Mouse (Mus musculus): ENCODE data around the gene Ldlrad3. TPM values are rescaled to one million over a fixed set of nuclear protein-coding genes. Genes with fewer than 3 reads are reported as not detected.

The Ldlrad3 gene
- total RNA-seq, 2 experiments from 2014 or later: 9.6 to 10.6 TPM

GRCm38 (mm10) chr2:101992574-101993310, 193.4 kb downstream of the Ldlrad3 start:
- DNase-seq (ENCODE audit: low spot score in 2 of 2): no peak
- intact Hi-C loops (cut with DNase I): no loop called here

- DNase-seq (ENCODE audit: low spot score in 2 of 2): no peak
- intact Hi-C loops (cut with DNase I): no loop called here
Observed at GRCm38 (mm10) chr2:101991726-101992125, 194.5 kb downstream of the Ldlrad3 start.

GRCm38 (mm10) chr2:101986344-101987087, 199.7 kb downstream of the Ldlrad3 start:
- intact Hi-C loops (cut with DNase I): no loop called here
- DNase-seq (ENCODE audit: low spot score in 2 of 2): no peak

- intact Hi-C loops (cut with DNase I): loop anchor here (5.0 kb wide), 1 partner anchor 48 kb away; no protein-coding TSS in a partner anchor
- peak in 1 of 2 experiments; percentile 52 for DNase-seq (ENCODE audit: low spot score in 2 of 2)
Observed at GRCm38 (mm10) chr2:101983853-101984543, 202.2 kb downstream of the Ldlrad3 start.

- peak; percentile 83 to 90 for DNase-seq (ENCODE audit: low spot score in 2 of 2)
- intact Hi-C loops (cut with DNase I): loop anchor here (5.0 kb wide), 1 partner anchor 49 kb away; no protein-coding TSS in a partner anchor
Observed at GRCm38 (mm10) chr2:101983082-101983852, 202.9 kb downstream of the Ldlrad3 start.

- no peak for DNase-seq (ENCODE audit: low spot score in 2 of 2)
- intact Hi-C loops (cut with DNase I): loop anchor here (5.0 kb wide), 1 partner anchor 50 kb away; no protein-coding TSS in a partner anchor
Observed at GRCm38 (mm10) chr2:101981964-101982498, 204.2 kb downstream of the Ldlrad3 start.

- intact Hi-C loops (cut with DNase I): loop anchor here (5.0 kb wide), 1 partner anchor 51 kb away; no protein-coding TSS in a partner anchor
- DNase-seq (ENCODE audit: low spot score in 2 of 2): no peak
Observed at GRCm38 (mm10) chr2:101981211-101981610, 205.0 kb downstream of the Ldlrad3 start.

GRCm38 (mm10) chr2:101980456-101980947, 205.7 kb downstream of the Ldlrad3 start:
- intact Hi-C loops (cut with DNase I): loop anchor here (5.0 kb wide), 1 partner anchor 52 kb away; no protein-coding TSS in a partner anchor
- DNase-seq (ENCODE audit: low spot score in 2 of 2): no peak

GRCm38 (mm10) chr2:101978534-101979525, 207.4 kb downstream of the Ldlrad3 start:
- intact Hi-C loops (cut with DNase I): no loop called here
- peak; percentile 41 to 49 for DNase-seq (ENCODE audit: low spot score in 2 of 2)

- DNase-seq (ENCODE audit: low spot score in 2 of 2): no peak
- intact Hi-C loops (cut with DNase I): no loop called here
Observed at GRCm38 (mm10) chr2:101976399-101977064, 209.7 kb downstream of the Ldlrad3 start.

GRCm38 (mm10) chr2:101973810-101974209, 212.4 kb downstream of the Ldlrad3 start:
- intact Hi-C loops (cut with DNase I): no loop called here

GRCm38 (mm10) chr2:101967601-101968000, 218.6 kb downstream of the Ldlrad3 start:
- intact Hi-C loops (cut with DNase I): no loop called here
- no peak for DNase-seq (ENCODE audit: low spot score in 2 of 2)

More at GRCm38 (mm10) chr2:101973810-101974209, 212.4 kb downstream of the Ldlrad3 start:
- DNase-seq (ENCODE audit: low spot score in 2 of 2): no peak

GRCm38 (mm10) chr2:101967152-101967551, 219.0 kb downstream of the Ldlrad3 start:
- no peak for DNase-seq (ENCODE audit: low spot score in 2 of 2)
- intact Hi-C loops (cut with DNase I): no loop called here

- DNase-seq (ENCODE audit: low spot score in 2 of 2): no peak
- intact Hi-C loops (cut with DNase I): no loop called here
Observed at GRCm38 (mm10) chr2:101966017-101966416, 220.2 kb downstream of the Ldlrad3 start.

GRCm38 (mm10) chr2:101965515-101965914, 220.7 kb downstream of the Ldlrad3 start:
- intact Hi-C loops (cut with DNase I): no loop called here
- DNase-seq (ENCODE audit: low spot score in 2 of 2): no peak

GRCm38 (mm10) chr2:101963367-101963766, 222.8 kb downstream of the Ldlrad3 start:
- intact Hi-C loops (cut with DNase I): no loop called here
- DNase-seq (ENCODE audit: low spot score in 2 of 2): no peak

GRCm38 (mm10) chr2:101962349-101962748, 223.8 kb downstream of the Ldlrad3 start:
- intact Hi-C loops (cut with DNase I): no loop called here

More at GRCm38 (mm10) chr2:101962349-101962748, 223.8 kb downstream of the Ldlrad3 start:
- DNase-seq (ENCODE audit: low spot score in 2 of 2): no peak

Measured in left cerebral cortex, postnatal 14 days (tissue).